Mouse (Mus musculus): ENCODE measurements around the gene C1qb.

C1qb gene

DNA sequence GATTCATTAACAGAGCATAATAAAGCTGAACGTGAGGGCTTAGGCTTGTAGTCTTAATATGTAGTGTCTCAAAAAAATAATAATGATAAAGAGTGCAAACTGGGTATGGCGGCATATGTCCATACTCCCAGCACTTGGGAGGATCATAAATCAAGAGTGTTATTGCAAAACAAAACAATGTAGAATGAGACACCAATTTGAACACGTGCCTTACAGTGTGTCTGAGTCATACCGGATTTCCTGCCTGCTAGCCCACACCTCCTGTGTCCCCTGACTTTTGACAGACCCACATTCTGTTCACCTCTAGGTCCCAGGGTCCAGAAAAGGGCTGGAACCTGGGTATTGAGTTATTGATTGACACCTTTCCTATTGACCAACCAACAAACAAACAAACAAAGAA, 44.0 kb downstream of the C1qb start:
- no peak for DNase-seq

DNA sequence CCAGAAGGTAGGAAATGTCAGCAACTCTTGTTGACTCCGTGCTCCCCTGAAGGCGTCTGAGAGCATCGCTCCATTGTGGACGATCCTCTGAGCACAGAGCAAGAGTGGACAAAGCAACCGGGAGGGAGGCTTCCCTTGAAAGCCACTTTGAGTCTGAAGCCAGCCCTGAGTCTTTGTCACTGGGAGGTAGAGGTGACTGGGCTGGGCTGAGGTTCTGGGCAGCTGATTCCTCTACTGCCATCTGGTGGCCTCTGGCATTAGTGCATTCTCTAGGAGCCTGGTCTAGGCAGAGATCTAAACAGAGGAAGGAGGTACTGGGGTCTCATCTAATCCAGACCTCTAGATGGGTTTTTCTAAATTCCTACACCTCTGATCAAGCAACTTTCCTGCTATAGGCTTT, 44.9 kb downstream of the C1qb start:
- peak; percentile 83 for DNase-seq

DNA sequence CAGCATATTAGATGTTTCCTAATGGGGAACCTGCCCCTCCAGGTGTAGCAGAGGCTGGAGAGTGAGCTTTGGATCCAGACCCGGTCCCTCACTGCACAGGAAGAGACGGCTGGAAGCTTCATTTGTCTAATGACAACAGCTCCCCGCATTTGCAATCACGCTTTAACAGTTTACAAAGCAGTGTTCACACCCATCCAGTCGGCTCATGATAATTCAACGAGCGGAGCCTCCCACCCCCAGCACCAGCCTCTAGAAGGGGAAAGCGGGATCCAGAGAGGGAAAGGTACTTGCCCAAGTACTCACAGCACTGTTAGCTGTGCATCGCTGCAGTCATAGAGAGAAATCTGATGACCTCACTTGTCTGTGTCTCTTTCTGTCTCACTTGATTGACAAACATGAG, 47.5 kb downstream of the C1qb start:
- no peak for DNase-seq

- no peak for DNase-seq
These were observed 48.0 kb downstream of the C1qb start for GRCm38 (mm10) chr4:136838026-136838425.

DNA sequence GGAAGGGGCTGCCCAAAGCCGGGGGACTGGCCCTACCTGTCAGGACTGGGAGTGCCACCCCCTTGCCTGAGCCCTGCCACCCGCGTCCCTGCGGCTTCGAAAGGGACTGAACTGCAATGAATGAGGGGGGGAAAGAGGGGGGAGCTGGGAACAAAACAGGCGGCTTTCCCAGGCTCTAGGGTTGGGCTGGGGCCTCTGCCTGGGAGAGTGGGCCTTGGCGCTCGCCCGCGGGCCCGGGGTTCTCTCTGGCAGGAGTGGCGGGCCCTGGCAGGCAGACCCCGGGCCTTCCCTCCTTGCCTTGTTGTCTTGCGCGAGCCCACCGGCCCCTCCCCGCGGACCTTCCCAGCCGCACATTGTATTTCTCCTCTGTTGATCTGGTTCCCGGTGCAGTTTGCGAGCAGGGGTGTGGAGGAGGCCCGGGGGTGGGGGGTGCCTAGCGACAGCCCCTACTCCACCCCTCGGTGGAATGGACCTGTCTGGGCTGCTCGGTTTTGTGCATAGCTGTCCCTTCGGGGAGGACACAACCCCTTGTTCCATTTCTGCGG, 49.5 kb downstream of the C1qb start:
- DNase-seq = no peak

- peak; percentile 47 for DNase-seq
These were observed 50.2 kb downstream of the C1qb start, which contains the start of gene Ephb2 for GRCm38 (mm10) chr4:136835621-136836386. TSS of gene Ephb2 (minus strand) at chr4:136835988.

GRCm38 (mm10) chr4:136834815-136835620, 51.0 kb downstream of the C1qb start:
- DNase-seq = no peak

- DNase-seq = no peak
These were observed 51.6 kb downstream of the C1qb start for GRCm38 (mm10) chr4:136834439-136834814.

GRCm38 (mm10) chr4:136833619-136834351, 52.2 kb downstream of the C1qb start:
- DNase-seq = no peak

DNA sequence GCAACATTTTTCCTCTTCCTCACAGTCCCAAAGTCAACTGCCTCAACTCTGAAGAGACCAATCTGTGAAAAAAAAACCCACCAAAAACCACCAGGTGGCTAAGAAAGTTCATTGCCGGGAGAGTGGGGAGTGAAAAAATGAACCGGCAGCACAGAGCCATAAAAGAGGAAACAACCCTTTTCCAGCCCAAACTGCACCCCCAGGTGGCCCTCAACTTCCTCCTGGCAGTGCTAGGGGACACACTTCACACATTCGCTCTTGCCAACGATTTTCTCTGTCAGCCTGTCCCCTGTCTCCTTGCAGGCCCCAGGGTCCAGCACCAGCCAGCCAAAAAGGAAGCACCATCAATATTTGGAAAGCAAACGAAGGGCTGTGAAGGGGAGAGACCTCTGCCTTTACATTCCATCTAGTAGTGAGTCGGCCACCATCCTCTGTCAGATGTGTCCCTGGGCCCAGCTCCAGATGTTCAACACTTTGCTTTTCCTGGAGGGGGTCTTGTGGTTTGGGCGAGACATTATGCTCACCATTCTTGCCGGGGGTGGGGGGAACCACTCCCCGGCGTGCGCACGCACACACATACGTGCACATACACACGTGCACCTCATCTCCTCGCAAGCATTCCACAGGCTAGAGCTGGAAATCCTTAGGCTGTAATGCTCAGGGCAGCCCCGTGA, 53.3 kb downstream of the C1qb start:
- no peak for DNase-seq

GRCm38 (mm10) chr4:136830272-136830823, 55.6 kb downstream of the C1qb start:
- DNase-seq = no peak
